Mouse (Mus musculus) heart, embryonic 14.5 days (tissue): ENCODE results near the gene Decr2. TPM values are rescaled to one million over a fixed set of nuclear protein-coding genes. Genes with fewer than 3 reads are reported as not detected.

Source experiments
- ATAC-seq: fragments of 200-750 bp; cut with Nextera tagmentation; 2 replicates; pipeline ENCODE4 v1.8.0; 2017; ENCODE audit warnings: low read depth, moderate TSS enrichment; ENCODE audit not compliant: insufficient number of reproducible peaks, insufficient read depth, low FRiP score
- H3K27ac ChIP-seq, 2 experiments: fragments of 200-500 bp in 1 of 2; fragments of 300-500 bp in 1 of 2; sonication (generic) in 1 of 2; replicated peaks in 1 of 2; 2 replicates each; pipeline ENCODE4 v1.5.1; 2012 to 2014; ENCODE audit warnings: low read depth in 2 of 2, low read length in 2 of 2, control low read depth in 1 of 2, mild to moderate bottlenecking in 1 of 2, mixed read lengths in 1 of 2; ENCODE audit not compliant: control insufficient read depth in 1 of 2, insufficient read depth in 1 of 2
- H3K27me3 ChIP-seq: fragments of 300-500 bp; sonication (generic); 2 replicates; pipeline ENCODE4 v1.6.1; 2014; ENCODE audit warnings: mild to moderate bottlenecking, low read length, control low read depth; ENCODE audit not compliant: control insufficient read depth, insufficient read depth
- H3K36me3 ChIP-seq: fragments of 300-500 bp; sonication (generic); 2 replicates; pipeline ENCODE4 v1.6.1; 2014; ENCODE audit warnings: mild to moderate bottlenecking, control low read depth, low read length, mixed read lengths; ENCODE audit not compliant: control insufficient read depth, insufficient read depth
- H3K4me1 ChIP-seq, 2 experiments: fragments of 200-500 bp in 1 of 2; fragments of 300-500 bp in 1 of 2; sonication (generic) in 1 of 2; 2 replicates each; pipeline ENCODE4 v1.6.1; 2012 to 2014; ENCODE audit warnings: low read length in 2 of 2, control low read depth in 1 of 2, mixed read lengths in 1 of 2; ENCODE audit not compliant: control insufficient read depth in 2 of 2, insufficient read depth in 2 of 2
- H3K4me2 ChIP-seq: fragments of 300-500 bp; sonication (generic); 2 replicates; pipeline ENCODE4 v1.6.1; 2014; ENCODE audit warnings: mild to moderate bottlenecking, low read length
- H3K4me3 ChIP-seq, 2 experiments: fragments of 200-500 bp in 1 of 2; fragments of 300-500 bp in 1 of 2; sonication (generic) in 1 of 2; 2 replicates each; pipeline ENCODE4 v1.5.1; 2012 to 2014; ENCODE audit warnings: low read length in 2 of 2, mild to moderate bottlenecking in 2 of 2, control low read depth in 1 of 2, low read depth in 1 of 2, moderate library complexity in 1 of 2; ENCODE audit not compliant: control insufficient read depth in 1 of 2, insufficient read depth in 1 of 2
- H3K9ac ChIP-seq: fragments of 300-500 bp; sonication (generic); 2 replicates; pipeline ENCODE4 v1.6.1; 2014; ENCODE audit warnings: mild to moderate bottlenecking, low read length
- H3K9me3 ChIP-seq: fragments of 300-500 bp; sonication (generic); 2 replicates; pipeline ENCODE4 v1.6.1; 2016; ENCODE audit warnings: low read length, control low read depth; ENCODE audit not compliant: control insufficient read depth
- WGBS: fragments of 180-500 bp; shearing (Covaris S2); extraction: QIAGEN DNeasy Blood & Tissue Kit; methylation state at CpG from one replicate; pipeline ENCODE4 v1.1.7; 2014; 5-methylcytosine and 5-hydroxymethylcytosine counted together
- polyA plus RNA-seq: library from polyadenylated mRNA; unstranded; fragments of >200 nt; fragmentation: Nextera tagmentation; extraction: Ambion mirVana; gene quantifications from 2 replicates; pipeline ENCODE4 v1.2.1, GENCODE M21; 2014

Decr2 gene
- 33.0 and 39.5 TPM in 2 replicates for polyA plus RNA-seq

DNA sequence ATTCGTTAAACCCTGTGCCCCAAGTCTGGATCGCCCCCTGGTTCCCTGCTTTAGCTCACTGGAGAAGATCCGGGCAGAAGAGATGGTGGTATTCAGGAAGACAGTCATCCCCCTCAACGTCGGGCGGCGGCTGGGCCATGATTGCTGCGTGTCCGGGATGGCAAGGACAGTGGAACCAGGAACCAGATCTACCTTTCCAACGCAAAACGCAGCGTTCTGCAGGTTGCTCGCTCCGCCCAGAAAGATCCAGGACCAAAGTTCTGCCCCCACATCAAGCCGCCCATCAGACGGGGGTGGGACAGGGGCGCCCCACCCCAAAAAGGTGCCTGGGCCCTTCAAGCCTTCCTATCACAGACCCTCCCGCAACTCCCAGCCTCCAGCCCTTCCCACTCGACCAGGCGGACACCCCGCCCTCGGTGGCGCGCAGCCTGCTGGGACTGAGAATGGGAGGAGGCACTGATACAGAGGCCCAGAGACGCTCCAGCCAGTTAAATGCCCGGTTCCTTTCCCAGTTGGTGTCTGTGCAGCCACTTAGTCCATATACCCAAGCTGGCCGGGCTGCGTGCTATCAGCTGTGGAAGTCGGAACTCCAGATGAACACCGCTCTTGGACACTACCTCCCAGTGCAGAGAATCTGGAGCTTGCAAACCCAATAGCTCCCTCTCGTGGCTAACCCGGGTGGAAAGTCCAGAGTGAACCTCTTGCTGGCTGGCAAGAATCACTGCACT, at the start of gene Decr2:
Gene Decr2, minus strand, starts transcription at position 433 of the 728 bp plus-strand sequence.
- peak within 1 kb of the TSS; percentile 75 for H3K4me2 ChIP-seq
- H3K4me1 ChIP-seq = peaks cover 0 to 4% of the 10 kb centered on the region in 2 experiments; a peak in 1 of 4 replicates
- peak within 1 kb of the TSS; percentile 83 for H3K9ac ChIP-seq
- H3K27ac ChIP-seq = peak within 1 kb of the TSS; percentile 82
- H3K4me3 ChIP-seq = peak within 1 kb of the TSS; percentile 60 to 76
- no peaks in the 10 kb centered on the region for H3K9me3 ChIP-seq
- peaks cover 14% of the 10 kb centered on the region; the same call in 1 of the 2 replicates for H3K36me3 ChIP-seq
- 2% methylated on average over 32 of the region's 32 CpGs for WGBS
- peak; percentile 87 for ATAC-seq
- no peaks in the 10 kb centered on the region for H3K27me3 ChIP-seq

GRCm38 (mm10) chr17:26138901-26139381, 48.8 kb upstream of the Decr2 start:
- H3K4me2 ChIP-seq = peak overlapping the region; percentile 87
- under 1% methylated on average over 58 of the region's 58 CpGs for WGBS
- peaks cover 0 to 20% of the 10 kb centered on the region in 2 experiments; a peak in 3 of 4 replicates for H3K4me1 ChIP-seq
- no peaks in the 10 kb centered on the region for H3K27me3 ChIP-seq
- H3K4me3 ChIP-seq = peak overlapping the region; percentile 71 to 92
- H3K36me3 ChIP-seq = peaks cover 14% of the 10 kb centered on the region
- peak; percentile 68 for ATAC-seq
- H3K9me3 ChIP-seq = no peaks in the 10 kb centered on the region
- peak overlapping the region; percentile 84 to 97 for H3K27ac ChIP-seq
- H3K9ac ChIP-seq = peak overlapping the region; percentile 98

GRCm38 (mm10) chr17:26138239-26138836, 48.2 kb upstream of the Decr2 start, which contains the start of gene Axin1:
Axin1 (plus strand) TSS chr17:26138688.
- Histone ChIP-seq H3K27me3 (no peaks in the 10 kb centered on the region), H3K9me3 (no peaks in the 10 kb centered on the region), H3K9ac (peak within 1 kb of the TSS; percentile 98), H3K4me1 (peaks cover 0 to 20% of the 10 kb centered on the region in 2 experiments; a peak in 3 of 4 replicates), H3K4me3 (peak within 1 kb of the TSS; percentile 71 to 92), H3K4me2 (peak within 1 kb of the TSS; percentile 87), H3K27ac (peak within 1 kb of the TSS; percentile 84 to 97), H3K36me3 (peaks cover 8% of the 10 kb centered on the region)
- under 1% methylated on average over 42 of the region's 42 CpGs for WGBS
- peak; percentile 96 for ATAC-seq

DNA sequence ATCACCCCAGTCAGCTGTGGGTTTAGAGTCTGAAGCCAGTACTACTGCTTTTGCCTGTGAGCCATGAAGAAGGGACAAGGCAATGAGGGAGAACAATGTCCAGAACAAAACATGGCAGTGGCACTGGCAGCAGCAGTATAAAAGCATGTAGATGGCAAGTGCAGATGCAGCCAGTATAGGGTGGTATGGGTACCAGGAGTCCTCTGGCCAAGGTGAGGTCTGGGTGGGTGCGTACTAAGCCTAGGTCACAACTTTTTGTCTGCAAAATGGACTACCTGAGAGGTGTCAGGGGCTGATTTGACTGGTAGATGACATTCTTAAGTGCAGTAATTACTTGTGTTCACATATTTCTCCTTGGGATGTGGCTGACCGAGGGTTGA, 47.6 kb upstream of the Decr2 start:
- ATAC-seq = no peak
- Histone ChIP-seq H3K27ac (peak overlapping the region; percentile 18 to 97; a peak in 1 of 4 replicates), H3K4me3 (peak overlapping the region; percentile 71 to 92; a peak in 3 of 4 replicates), H3K9ac (peak overlapping the region; percentile 98), H3K27me3 (no peaks in the 10 kb centered on the region), H3K9me3 (no peaks in the 10 kb centered on the region), H3K4me2 (peak overlapping the region; percentile 87), H3K4me1 (peaks cover 0 to 20% of the 10 kb centered on the region in 2 experiments; a peak in 3 of 4 replicates), H3K36me3 (peaks cover 2% of the 10 kb centered on the region)
- 75% methylated on average over 2 of the region's 2 CpGs for WGBS

DNA sequence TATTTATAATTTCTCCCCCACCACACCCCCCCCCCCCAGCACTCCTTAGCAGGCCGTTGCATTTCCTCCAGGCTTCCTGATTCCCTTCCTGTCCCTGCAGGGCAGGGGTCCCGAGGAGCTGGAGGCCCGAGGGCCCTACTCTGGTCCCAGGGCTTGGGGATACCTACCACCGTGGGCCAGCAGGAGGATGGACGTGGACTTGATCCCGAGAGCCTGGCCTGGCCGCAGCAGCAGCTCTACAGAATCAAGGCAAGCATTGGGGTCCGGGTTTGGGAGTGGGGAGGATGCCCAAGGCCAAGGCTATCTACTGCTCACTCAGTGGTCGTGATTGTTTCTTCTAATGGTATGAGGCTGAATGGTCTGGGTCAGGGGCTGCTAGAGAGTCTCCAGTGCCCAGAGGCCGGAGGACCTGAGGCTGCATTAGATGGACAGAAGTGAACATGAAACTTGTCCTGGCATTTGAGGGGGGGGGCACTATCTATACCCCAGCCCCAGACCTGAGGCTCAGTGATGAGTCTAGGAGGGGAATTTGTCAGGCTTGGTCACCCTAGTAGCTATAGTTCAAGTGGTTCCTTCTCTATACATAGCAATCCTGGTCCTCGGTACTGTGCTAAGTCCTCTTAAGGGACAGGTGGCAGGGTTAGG, 47.1 kb upstream of the Decr2 start:
- H3K9ac ChIP-seq = no peak overlapping the region
- H3K4me1 ChIP-seq = peaks cover 0 to 20% of the 10 kb centered on the region in 2 experiments; a peak in 3 of 4 replicates
- H3K27me3 ChIP-seq = no peaks in the 10 kb centered on the region
- ATAC-seq = no peak
- no peak overlapping the region for H3K4me3 ChIP-seq
- no peaks in the 10 kb centered on the region for H3K9me3 ChIP-seq
- 79% methylated on average over 11 of the region's 11 CpGs for WGBS
- no peak overlapping the region for H3K27ac ChIP-seq
- peak overlapping the region; percentile 87; the same call in 1 of the 2 replicates for H3K4me2 ChIP-seq
- no peaks in the 10 kb centered on the region for H3K36me3 ChIP-seq

DNA sequence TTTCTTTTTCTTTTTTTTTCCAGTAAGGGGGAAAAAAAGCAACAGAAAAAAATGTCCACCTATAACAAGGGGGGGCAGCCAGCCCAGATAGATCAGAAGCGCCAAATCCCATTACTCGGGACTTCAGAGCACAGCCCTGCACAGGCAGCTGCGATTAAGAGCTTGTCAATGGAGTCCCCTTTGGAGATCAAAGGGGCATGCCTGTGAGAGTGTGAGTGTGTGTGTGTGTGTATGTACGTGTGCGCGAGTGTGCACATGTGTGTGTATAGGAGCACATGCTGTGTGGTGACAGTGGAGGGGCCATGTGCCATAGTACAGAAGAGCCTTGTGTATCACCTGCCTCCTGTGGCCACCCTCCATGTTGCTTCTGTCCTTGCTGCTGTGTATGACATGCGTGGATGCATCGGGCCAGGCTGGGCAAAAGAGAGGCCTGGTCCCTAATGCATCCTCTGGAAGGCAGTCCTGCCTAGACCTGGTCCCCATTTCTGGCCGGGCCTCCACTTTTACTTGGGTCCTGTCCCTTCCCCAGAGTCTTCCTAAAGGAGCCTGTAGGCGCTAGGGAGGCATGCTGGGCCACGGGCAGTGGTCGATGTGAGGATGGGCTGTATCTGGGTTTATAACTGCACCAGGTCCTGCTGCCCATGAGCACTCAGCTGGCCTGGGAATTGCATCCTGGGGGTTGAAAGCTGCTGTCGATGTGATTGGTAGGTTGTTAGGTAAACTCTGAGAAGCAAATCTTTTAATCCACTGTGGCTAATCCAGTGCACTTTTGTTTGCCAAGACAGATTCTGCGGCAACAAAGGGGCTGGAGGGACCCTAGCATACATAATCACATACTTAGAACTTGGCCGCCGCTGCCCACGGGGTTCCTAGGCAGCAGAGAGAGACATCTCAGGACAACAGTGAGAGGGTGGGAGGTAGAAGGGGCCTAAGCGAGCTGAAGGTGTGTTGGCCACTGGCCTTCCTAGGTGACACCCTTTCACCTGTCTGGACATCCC, 42.0 kb upstream of the Decr2 start:
- WGBS = 92% methylated on average over 18 of the region's 18 CpGs
- Histone ChIP-seq H3K9me3 (no peaks in the 10 kb centered on the region), H3K9ac (no peak overlapping the region)

More for the DNA sequence above, 42.0 kb upstream of the Decr2 start:
- Histone ChIP-seq H3K36me3 (peaks cover 45% of the 10 kb centered on the region), H3K4me3 (no peak overlapping the region), H3K27ac (no peak overlapping the region), H3K4me2 (no peak overlapping the region), H3K4me1 (no peaks in the 10 kb centered on the region), H3K27me3 (no peaks in the 10 kb centered on the region)
- ATAC-seq = no peak
